Mouse (Mus musculus) CH12.LX (cell line): Measurements from ENCODE around the gene Haao.

Source experiments
- CTCF ChIP-seq, 2 experiments: IDR thresholded peaks in 1 of 2; conservative IDR thresholded peaks in 1 of 2; 2 replicates each; pipeline ENCODE4 v1.5.1; 2011 to 2012; ENCODE audit warnings: low read depth in 2 of 2, low read length in 2 of 2, improper control_type of control experiment in 1 of 2, inconsistent platforms in 1 of 2, mild to moderate bottlenecking in 1 of 2, moderate library complexity in 1 of 2
- EP300 ChIP-seq: IDR thresholded peaks from 2 replicates; pipeline ENCODE4 v1.6.1; 2011; ENCODE audit warnings: low read length, improper control_type of control experiment
- POLR2A ChIP-seq: IDR thresholded peaks from 2 replicates; pipeline ENCODE4 v1.6.1; 2011; ENCODE audit warnings: low read depth, mild to moderate bottlenecking, improper control_type of control experiment, low read length
- POLR2AphosphoS2 ChIP-seq: IDR thresholded peaks from 2 replicates; pipeline ENCODE4 v1.6.1; 2011; ENCODE audit warnings: low read depth, low read length, improper control_type of control experiment
- TCF12 ChIP-seq: IDR thresholded peaks from 2 replicates; pipeline ENCODE4 v1.6.1; 2014; ENCODE audit warnings: low read depth, mild to moderate bottlenecking, inconsistent platforms, low read length, improper control_type of control experiment
- USF2 ChIP-seq: conservative IDR thresholded peaks from 2 replicates; pipeline ENCODE4 v1.6.1; 2011; ENCODE audit warnings: low read depth, low read length, improper control_type of control experiment

DNA sequence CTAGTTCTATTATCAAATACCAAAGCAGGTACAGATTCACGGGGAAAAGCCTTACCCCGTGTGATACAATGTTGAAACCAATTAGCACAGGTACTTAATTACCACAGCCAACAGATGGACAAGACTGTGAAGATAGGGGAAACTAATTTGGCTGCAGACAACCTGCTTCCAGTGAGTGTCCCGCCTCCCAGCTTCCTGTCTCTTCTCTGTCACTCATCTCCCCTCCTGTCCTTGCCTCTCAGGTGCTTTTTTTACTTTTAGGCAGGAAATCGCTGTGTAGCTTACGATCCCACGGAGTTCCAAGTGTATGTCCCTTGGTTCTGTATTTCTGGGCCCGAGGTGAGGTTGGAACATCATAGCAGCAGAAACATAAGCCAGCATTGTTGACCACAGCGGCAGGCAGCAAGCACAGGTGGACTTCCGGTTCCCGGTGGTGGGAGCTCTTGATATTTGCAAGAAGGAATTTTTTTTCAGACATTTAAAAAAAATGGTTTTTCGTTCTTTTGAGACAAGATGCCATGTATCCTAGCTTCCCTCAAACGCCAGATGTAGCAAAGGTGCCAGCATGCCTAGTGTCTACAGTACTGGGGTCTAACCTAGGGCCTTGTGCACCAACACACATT is 39.2 kb downstream of the Haao start:
- no peak for TF ChIP-seq CTCF (conservative IDR thresholded peaks at IDR 0.05 in 1 of 2, IDR thresholded peaks at IDR 0.05 in 1 of 2; ENCODE audit: low read depth in 2 of 2, low read length in 2 of 2)
- no peak for TF ChIP-seq TCF12
- TF ChIP-seq POLR2AphosphoS2: no peak
- TF ChIP-seq EP300: no peak
- no peak for TF ChIP-seq POLR2A
- TF ChIP-seq USF2: no peak
